Mouse (Mus musculus) inflammation-experienced regulatory T-cells, adult 6 months (primary cell): Measurements from ENCODE around the gene Cep152. TPM values are rescaled to one million over a fixed set of nuclear protein-coding genes. Genes with fewer than 3 reads are reported as not detected.

Experiments
- ATAC-seq: one replicate; pipeline ENCODE4 v1.8.0; 2017
- polyA plus RNA-seq, 3 experiments: library from polyadenylated mRNA; unstranded; fragments of 100-300 nt; shearing (Covaris generic); gene quantifications; one replicate each; pipeline ENCODE4 v1.2.1; 2017

Cep152 gene
- polyA plus RNA-seq, 3 experiments from 2014 or later: 5.0 to 5.8 (median 5.8) TPM

- no peak for ATAC-seq
Measured at GRCm38 (mm10) chr2:125624127-125624685, 707 bp downstream of the Cep152 start.

GRCm38 (mm10) chr2:125623211-125623610, 1.7 kb downstream of the Cep152 start:
- no peak for ATAC-seq

- ATAC-seq: no peak
Measured at GRCm38 (mm10) chr2:125620213-125620907, 4.6 kb downstream of the Cep152 start.

- ATAC-seq: no peak
Measured at GRCm38 (mm10) chr2:125615858-125616424, 9.0 kb downstream of the Cep152 start.

GRCm38 (mm10) chr2:125615440-125615839, 9.5 kb downstream of the Cep152 start:
- no peak for ATAC-seq

- no peak for ATAC-seq
Measured at GRCm38 (mm10) chr2:125606220-125606845, 18.6 kb downstream of the Cep152 start.

GRCm38 (mm10) chr2:125604646-125605045, 20.3 kb downstream of the Cep152 start:
- no peak for ATAC-seq

GRCm38 (mm10) chr2:125602970-125603369, 21.9 kb downstream of the Cep152 start:
- ATAC-seq: no peak

- no peak for ATAC-seq
Measured at GRCm38 (mm10) chr2:125598958-125599357, 26.0 kb downstream of the Cep152 start.

GRCm38 (mm10) chr2:125598251-125598650, 26.7 kb downstream of the Cep152 start:
- no peak for ATAC-seq

- ATAC-seq: no peak
Measured at GRCm38 (mm10) chr2:125594786-125595185, 30.1 kb downstream of the Cep152 start.

- ATAC-seq: no peak
Measured at GRCm38 (mm10) chr2:125594072-125594471, 30.8 kb downstream of the Cep152 start.

- ATAC-seq: no peak
Measured at GRCm38 (mm10) chr2:125591895-125592294, 33.0 kb downstream of the Cep152 start.

- no peak for ATAC-seq
Measured at GRCm38 (mm10) chr2:125589287-125589686, 35.6 kb downstream of the Cep152 start.

GRCm38 (mm10) chr2:125581081-125581480, 43.8 kb downstream of the Cep152 start:
- ATAC-seq: no peak

- ATAC-seq: no peak
Measured at GRCm38 (mm10) chr2:125577670-125578069, 47.2 kb downstream of the Cep152 start.

- ATAC-seq: no peak
Measured at GRCm38 (mm10) chr2:125576498-125576897, 48.4 kb downstream of the Cep152 start.

- no peak for ATAC-seq
Measured at GRCm38 (mm10) chr2:125575766-125576165, 49.1 kb downstream of the Cep152 start.

GRCm38 (mm10) chr2:125563884-125564283, 61.0 kb downstream of the Cep152 start:
- ATAC-seq: no peak

GRCm38 (mm10) chr2:125562407-125562806, 62.5 kb downstream of the Cep152 start:
- ATAC-seq: no peak

GRCm38 (mm10) chr2:125560037-125560436, 64.9 kb downstream of the Cep152 start:
- no peak for ATAC-seq

GRCm38 (mm10) chr2:125558634-125559589, 66.0 kb downstream of the Cep152 start:
- no peak for ATAC-seq
